Mouse (Mus musculus): ENCODE data around the gene Cyb5r4. TPM values are rescaled to one million over a fixed set of nuclear protein-coding genes. Genes with fewer than 3 reads are reported as not detected.

The Cyb5r4 gene
- polyA plus RNA-seq, 1 experiment: 4.7 TPM

- H3K27me3 ChIP-seq (ENCODE audit: control insufficient read depth, insufficient read depth, low read length): peaks cover 8% of the 10 kb centered on the region; the same call in 1 of the 2 replicates
- no peak for DNase-seq (ENCODE audit: low read depth in 1 of 2, low spot score in 2 of 2)
- H3K4me3 ChIP-seq (ENCODE audit: extremely low read depth, insufficient read depth, insufficient read length): no peak overlapping the region
- no peaks in the 10 kb centered on the region for H3K36me3 ChIP-seq (ENCODE audit: control insufficient read depth, insufficient read depth, low read length)
- no peak overlapping the region for H3K27ac ChIP-seq (ENCODE audit: insufficient read depth, low read length)
- TF ChIP-seq POLR2A (IDR thresholded peaks at IDR 0.05; ENCODE audit: low read depth, low read length) (no peak), CTCF (IDR thresholded peaks at IDR 0.05; ENCODE audit: extremely low read depth, insufficient read depth, insufficient read length, insufficient replicate concordance) (no peak)
- WGBS: 5% methylated on average over 10 of the region's 10 CpGs
- H3K4me1 ChIP-seq (ENCODE audit: control insufficient read depth, insufficient read depth, insufficient read length): no peaks in the 10 kb centered on the region
Measured at GRCm38 (mm10) chr9:87015938-87016294, 5.9 kb upstream of the Cyb5r4 start.

GRCm38 (mm10) chr9:87025764-87026163, 4.0 kb downstream of the Cyb5r4 start:
- Histone ChIP-seq H3K27ac (ENCODE audit: insufficient read depth, low read length) (no peak overlapping the region), H3K4me1 (ENCODE audit: control insufficient read depth, insufficient read depth, insufficient read length) (peaks cover 6% of the 10 kb centered on the region; the same call in 1 of the 2 replicates), H3K27me3 (ENCODE audit: control insufficient read depth, insufficient read depth, low read length) (no peaks in the 10 kb centered on the region), H3K4me3 (ENCODE audit: extremely low read depth, insufficient read depth, insufficient read length) (no peak overlapping the region), H3K36me3 (ENCODE audit: control insufficient read depth, insufficient read depth, low read length) (peaks cover 6% of the 10 kb centered on the region; the same call in 1 of the 2 replicates)
- TF ChIP-seq POLR2A (IDR thresholded peaks at IDR 0.05; ENCODE audit: low read depth, low read length): no peak
- no peak for TF ChIP-seq CTCF (IDR thresholded peaks at IDR 0.05; ENCODE audit: extremely low read depth, insufficient read depth, insufficient read length, insufficient replicate concordance)
- 21% methylated on average over 6 of the region's 6 CpGs for WGBS
- DNase-seq (ENCODE audit: low read depth in 1 of 2, low spot score in 2 of 2): no peak

GRCm38 (mm10) chr9:87027423-87028084, 5.7 kb downstream of the Cyb5r4 start:
- peak; percentile 46 to 51 for DNase-seq (ENCODE audit: low read depth in 1 of 2, low spot score in 2 of 2)

DNA sequence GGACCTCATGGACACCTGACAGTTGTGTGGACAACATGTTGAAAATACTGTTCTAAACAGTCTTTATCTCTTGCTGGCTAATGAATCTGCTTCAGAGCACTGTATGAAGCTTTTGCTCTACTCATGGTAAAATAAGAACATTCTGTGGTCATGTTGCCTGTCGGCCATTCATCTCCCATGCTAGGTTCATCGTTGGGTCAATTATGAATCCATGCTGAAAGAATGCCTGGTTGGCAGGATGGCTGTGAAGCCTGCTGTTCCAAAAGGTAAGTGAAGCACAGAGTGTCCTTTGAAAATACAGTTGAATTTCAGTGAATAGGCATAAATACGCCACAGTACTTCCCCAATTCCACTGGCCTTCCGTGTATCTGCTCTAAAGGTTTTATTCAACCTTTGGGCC, 10.4 kb downstream of the Cyb5r4 start:
- whole genome bisulfite sequencing: 88% methylated on average over 4 of the region's 4 CpGs
- TF ChIP-seq POLR2A (IDR thresholded peaks at IDR 0.05; ENCODE audit: low read depth, low read length) (no peak), CTCF (IDR thresholded peaks at IDR 0.05; ENCODE audit: extremely low read depth, insufficient read depth, insufficient read length, insufficient replicate concordance) (no peak)

More at GRCm38 (mm10) chr9:87027423-87028084, 5.7 kb downstream of the Cyb5r4 start:
- Histone ChIP-seq H3K4me3 (ENCODE audit: extremely low read depth, insufficient read depth, insufficient read length) (no peak overlapping the region), H3K36me3 (ENCODE audit: control insufficient read depth, insufficient read depth, low read length) (peaks cover 8% of the 10 kb centered on the region; the same call in 1 of the 2 replicates), H3K4me1 (ENCODE audit: control insufficient read depth, insufficient read depth, insufficient read length) (peaks cover 4% of the 10 kb centered on the region; the same call in 1 of the 2 replicates), H3K27me3 (ENCODE audit: control insufficient read depth, insufficient read depth, low read length) (no peaks in the 10 kb centered on the region), H3K27ac (ENCODE audit: insufficient read depth, low read length) (no peak overlapping the region)
- WGBS: 49% methylated on average over 8 of the region's 8 CpGs
- TF ChIP-seq POLR2A (IDR thresholded peaks at IDR 0.05; ENCODE audit: low read depth, low read length): no peak
- peak; percentile 38; the same call in 1 of the 2 replicates for TF ChIP-seq CTCF (IDR thresholded peaks at IDR 0.05; ENCODE audit: extremely low read depth, insufficient read depth, insufficient read length, insufficient replicate concordance)

DNA sequence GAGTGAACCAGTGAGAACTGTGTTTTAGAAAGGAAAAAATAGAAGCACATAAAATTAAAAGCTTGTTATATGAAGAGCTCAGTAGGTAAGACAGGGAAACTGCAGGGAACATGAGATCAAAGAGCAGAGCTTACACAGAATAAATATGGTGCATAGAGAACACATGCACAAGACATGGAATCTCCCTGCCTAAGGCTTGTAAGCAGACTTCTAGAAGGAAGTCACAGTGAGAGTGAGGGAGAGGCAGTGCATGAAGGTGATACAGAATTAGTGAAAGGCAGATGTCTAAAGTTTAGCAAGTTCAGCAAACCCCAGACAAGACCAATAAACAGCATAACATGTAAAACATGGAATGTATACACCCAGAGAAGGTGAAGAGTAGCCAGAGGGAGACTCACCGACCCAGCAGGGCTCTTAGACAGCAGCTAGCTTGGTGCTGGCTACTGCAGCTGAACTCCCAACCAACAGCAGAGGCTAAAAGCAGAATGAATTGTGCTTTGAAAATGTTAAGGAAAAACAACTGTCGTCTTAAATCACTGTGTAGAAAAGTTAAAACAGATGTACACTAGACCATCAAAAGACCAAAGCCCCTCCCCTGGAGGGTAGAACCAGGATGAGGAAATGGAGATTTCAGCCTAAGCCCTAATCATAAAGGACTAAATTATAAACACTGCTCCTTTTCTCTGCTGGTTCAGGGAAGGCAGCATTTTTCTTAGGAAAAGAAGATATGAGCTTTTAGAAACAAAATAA, 13.2 kb downstream of the Cyb5r4 start:
- Histone ChIP-seq H3K4me1 (ENCODE audit: control insufficient read depth, insufficient read depth, insufficient read length) (no peaks in the 10 kb centered on the region), H3K27me3 (ENCODE audit: control insufficient read depth, insufficient read depth, low read length) (no peaks in the 10 kb centered on the region), H3K36me3 (ENCODE audit: control insufficient read depth, insufficient read depth, low read length) (peaks cover 11% of the 10 kb centered on the region), H3K27ac (ENCODE audit: insufficient read depth, low read length) (no peak overlapping the region), H3K4me3 (ENCODE audit: extremely low read depth, insufficient read depth, insufficient read length) (no peak overlapping the region)
- no peak for DNase-seq (ENCODE audit: low read depth in 1 of 2, low spot score in 2 of 2)
- no peak for TF ChIP-seq POLR2A (IDR thresholded peaks at IDR 0.05; ENCODE audit: low read depth, low read length)
- no peak for TF ChIP-seq CTCF (IDR thresholded peaks at IDR 0.05; ENCODE audit: extremely low read depth, insufficient read depth, insufficient read length, insufficient replicate concordance)
- WGBS: 87% methylated on average over 2 of the region's 2 CpGs

More for the DNA sequence above, 10.4 kb downstream of the Cyb5r4 start:
- Histone ChIP-seq H3K36me3 (ENCODE audit: control insufficient read depth, insufficient read depth, low read length) (peaks cover 14% of the 10 kb centered on the region), H3K27me3 (ENCODE audit: control insufficient read depth, insufficient read depth, low read length) (no peaks in the 10 kb centered on the region), H3K4me1 (ENCODE audit: control insufficient read depth, insufficient read depth, insufficient read length) (no peaks in the 10 kb centered on the region), H3K4me3 (ENCODE audit: extremely low read depth, insufficient read depth, insufficient read length) (no peak overlapping the region), H3K27ac (ENCODE audit: insufficient read depth, low read length) (no peak overlapping the region)
- no peak for DNase-seq (ENCODE audit: low read depth in 1 of 2, low spot score in 2 of 2)

GRCm38 (mm10) chr9:87049425-87049824, 27.6 kb downstream of the Cyb5r4 start:
- H3K4me3 ChIP-seq (ENCODE audit: extremely low read depth, insufficient read depth, insufficient read length): no peak overlapping the region
- H3K27me3 ChIP-seq (ENCODE audit: control insufficient read depth, insufficient read depth, low read length): no peaks in the 10 kb centered on the region
- 66% methylated on average over 4 of the region's 4 CpGs for WGBS
- TF ChIP-seq POLR2A (IDR thresholded peaks at IDR 0.05; ENCODE audit: low read depth, low read length) (no peak), CTCF (IDR thresholded peaks at IDR 0.05; ENCODE audit: extremely low read depth, insufficient read depth, insufficient read length, insufficient replicate concordance) (no peak)
- no peak for DNase-seq (ENCODE audit: low read depth in 1 of 2, low spot score in 2 of 2)
- H3K36me3 ChIP-seq (ENCODE audit: control insufficient read depth, insufficient read depth, low read length): peaks cover 8% of the 10 kb centered on the region
- no peak overlapping the region for H3K27ac ChIP-seq (ENCODE audit: insufficient read depth, low read length)
- no peaks in the 10 kb centered on the region for H3K4me1 ChIP-seq (ENCODE audit: control insufficient read depth, insufficient read depth, insufficient read length)
